Mouse (Mus musculus): ENCODE measurements at regions not wholly inside any gene's neighbourhood (a gene's known extent, or its start where the extent isn't known, plus 50 kb on each side); places are given as distances from the start of the nearest gene placed in this dataset.
A peak's percentile ranks its signal among the peaks of the same experiment; 100 is the strongest.

DNA sequence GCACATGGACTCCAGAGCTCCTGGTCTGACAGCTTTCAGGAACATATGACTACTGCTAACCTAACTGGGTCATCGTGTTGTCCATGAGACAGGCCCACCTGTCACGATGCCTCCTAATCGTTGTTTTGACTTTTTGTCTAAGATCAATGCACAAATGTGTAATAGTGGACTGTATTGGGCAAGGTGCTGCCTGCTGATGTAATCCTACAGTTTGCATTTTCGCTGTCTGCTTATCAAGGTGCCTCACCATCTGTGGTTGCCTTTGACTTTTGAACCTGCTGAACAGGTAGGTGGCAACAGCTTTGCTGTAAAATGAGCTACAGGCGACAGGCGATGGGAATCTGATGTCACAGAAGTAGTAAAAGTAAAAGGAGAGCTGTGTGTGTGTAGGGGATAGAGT, 78.0 kb upstream of the Lifr start:
- H3K4me3 ChIP-seq (ENCODE audit: low read length), result no peak overlapping the region
- WGBS, result 82% methylated on average over 6 of the region's 6 CpGs
- no peaks in the 10 kb centered on the region; the same call in 1 of the 2 replicates for H3K36me3 ChIP-seq (ENCODE audit: control insufficient read depth, insufficient read depth, low read length)
- H3K27me3 ChIP-seq (ENCODE audit: control insufficient read depth, insufficient read depth, low read depth, low read length), result no peaks in the 10 kb centered on the region
- no peak overlapping the region for H3K4me2 ChIP-seq (ENCODE audit: low read depth, low read length)
- H3K4me1 ChIP-seq (replicated peaks; ENCODE audit: control insufficient read depth, insufficient read depth, low read length), result peaks cover 18% of the 10 kb centered on the region
- no peak for ATAC-seq (ENCODE audit: low read depth)
- H3K9me3 ChIP-seq (ENCODE audit: control insufficient read depth, low read length), result no peaks in the 10 kb centered on the region
- H3K27ac ChIP-seq (ENCODE audit: low read length), result no peak overlapping the region
- H3K9ac ChIP-seq (ENCODE audit: low read length), result no peak overlapping the region

DNA sequence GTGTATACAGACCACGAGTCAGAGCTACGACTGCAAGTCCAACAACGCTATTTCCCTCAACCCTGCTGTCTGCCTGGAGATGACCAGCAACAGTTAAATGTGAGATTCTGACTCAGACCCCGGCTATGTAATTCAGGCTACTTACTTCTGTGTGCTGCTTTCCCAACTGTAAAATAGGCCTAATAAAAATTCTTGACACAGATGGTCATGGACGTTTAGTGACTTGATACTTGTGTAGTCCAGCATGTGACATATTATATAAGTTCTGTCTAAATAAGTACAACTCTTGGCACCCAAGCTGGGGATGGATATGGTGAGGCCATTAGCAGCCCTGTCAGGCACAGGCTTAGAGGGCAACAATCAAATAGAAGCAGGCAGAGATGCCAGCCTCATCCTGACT, 77.4 kb upstream of the Lifr start:
- no peak overlapping the region for H3K4me2 ChIP-seq (ENCODE audit: low read depth, low read length)
- WGBS, result 61% methylated on average over 5 of the region's 5 CpGs
- H3K36me3 ChIP-seq (ENCODE audit: control insufficient read depth, insufficient read depth, low read length), result no peaks in the 10 kb centered on the region; the same call in 1 of the 2 replicates
- no peak overlapping the region for H3K27ac ChIP-seq (ENCODE audit: low read length)
- H3K4me3 ChIP-seq (ENCODE audit: low read length), result no peak overlapping the region
- peaks cover 18% of the 10 kb centered on the region for H3K4me1 ChIP-seq (replicated peaks; ENCODE audit: control insufficient read depth, insufficient read depth, low read length)
- H3K27me3 ChIP-seq (ENCODE audit: control insufficient read depth, insufficient read depth, low read depth, low read length), result no peaks in the 10 kb centered on the region
- H3K9ac ChIP-seq (ENCODE audit: low read length), result no peak overlapping the region
- no peak for ATAC-seq (ENCODE audit: low read depth)
- H3K9me3 ChIP-seq (ENCODE audit: control insufficient read depth, low read length), result no peaks in the 10 kb centered on the region

DNA sequence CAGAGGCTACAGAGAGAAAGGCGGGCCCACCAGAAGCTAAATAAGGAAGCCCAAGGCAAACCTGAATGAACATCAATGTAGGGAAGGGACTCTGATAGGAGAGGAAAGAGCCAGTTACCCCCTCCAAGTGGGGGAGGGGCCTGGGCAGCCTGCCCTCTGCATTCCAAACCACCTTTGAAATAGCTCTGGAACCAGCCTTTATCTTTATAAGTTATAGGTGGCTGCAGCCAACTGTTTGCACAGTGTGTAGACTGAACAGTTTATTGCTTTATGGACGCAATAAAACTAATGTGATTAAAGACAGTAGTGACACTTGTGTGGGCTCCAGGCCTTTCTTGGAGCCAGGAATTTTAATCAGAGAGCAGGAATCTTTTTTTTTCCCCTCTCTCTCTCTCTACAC, 75.4 kb upstream of the Lifr start:
- Histone ChIP-seq H3K27ac (ENCODE audit: low read length) (no peak overlapping the region), H3K4me1 (replicated peaks; ENCODE audit: control insufficient read depth, insufficient read depth, low read length) (peaks cover 14% of the 10 kb centered on the region)

DNA sequence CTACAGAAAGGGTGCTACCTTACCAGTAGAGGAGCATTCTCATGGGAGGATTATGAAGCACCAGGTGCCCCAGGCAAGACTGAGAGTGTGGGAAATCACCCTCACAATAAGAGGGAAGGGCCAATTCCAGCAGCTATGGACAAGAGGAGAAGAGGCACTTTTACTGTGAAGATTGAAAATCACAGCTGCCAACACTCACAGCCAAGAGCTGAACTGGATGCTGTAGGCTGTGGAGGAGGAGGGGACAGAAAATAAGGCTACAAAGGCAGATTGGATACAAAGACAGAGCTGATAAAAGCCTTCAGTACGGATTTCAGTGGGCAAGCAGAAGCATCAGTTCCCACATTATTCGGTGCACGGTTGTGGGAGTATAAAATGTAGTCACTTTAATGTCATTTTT, 74.4 kb upstream of the Lifr start:
- 42% methylated on average over 3 of the region's 3 CpGs for WGBS
- no peaks in the 10 kb centered on the region for H3K36me3 ChIP-seq (ENCODE audit: control insufficient read depth, insufficient read depth, low read length)
- ATAC-seq (ENCODE audit: low read depth), result no peak

More for the DNA sequence above, 75.4 kb upstream of the Lifr start:
- H3K27me3 ChIP-seq (ENCODE audit: control insufficient read depth, insufficient read depth, low read depth, low read length), result no peaks in the 10 kb centered on the region
- 50% methylated on average over 2 of the region's 2 CpGs for WGBS
- H3K4me3 ChIP-seq (ENCODE audit: low read length), result no peak overlapping the region
- peak; percentile 72; the same call in 1 of the 2 replicates for ATAC-seq (ENCODE audit: low read depth)
- H3K9me3 ChIP-seq (ENCODE audit: control insufficient read depth, low read length), result no peaks in the 10 kb centered on the region
- H3K4me2 ChIP-seq (ENCODE audit: low read depth, low read length), result no peak overlapping the region
- H3K9ac ChIP-seq (ENCODE audit: low read length), result no peak overlapping the region
- H3K36me3 ChIP-seq (ENCODE audit: control insufficient read depth, insufficient read depth, low read length), result no peaks in the 10 kb centered on the region; the same call in 1 of the 2 replicates

DNA sequence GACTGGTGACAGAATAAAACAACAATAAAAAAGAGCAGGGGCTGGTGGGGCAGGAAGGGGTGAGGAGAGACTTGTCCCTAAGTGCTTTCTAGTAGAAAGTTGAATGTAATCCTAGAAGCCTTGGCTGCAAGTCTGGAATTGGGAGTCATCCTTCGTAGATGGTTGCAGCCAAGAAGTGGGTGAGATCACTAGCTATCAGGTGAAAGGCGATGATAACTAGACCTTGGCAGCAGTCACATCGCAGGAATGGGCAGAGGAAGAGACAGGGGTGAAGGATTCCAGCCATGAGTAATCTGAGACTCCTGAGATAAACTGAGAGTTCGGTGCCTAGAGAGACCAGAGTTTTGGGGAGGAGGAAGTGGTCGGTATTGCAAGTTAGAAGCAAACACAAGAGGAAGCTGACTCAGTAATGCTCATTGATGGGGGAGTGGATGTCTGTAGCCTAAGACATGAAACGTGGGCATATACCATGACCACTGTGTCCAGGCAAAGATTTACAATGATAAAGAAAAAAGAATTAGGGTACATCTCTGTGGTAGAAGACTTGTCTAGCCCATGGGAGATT, 73.1 kb upstream of the Lifr start:
- Histone ChIP-seq H3K4me3 (ENCODE audit: low read length) (no peak overlapping the region), H3K4me2 (ENCODE audit: low read depth, low read length) (no peak overlapping the region), H3K27ac (ENCODE audit: low read length) (no peak overlapping the region), H3K4me1 (replicated peaks; ENCODE audit: control insufficient read depth, insufficient read depth, low read length) (peaks cover 14% of the 10 kb centered on the region), H3K27me3 (ENCODE audit: control insufficient read depth, insufficient read depth, low read depth, low read length) (no peaks in the 10 kb centered on the region), H3K9ac (ENCODE audit: low read length) (no peak overlapping the region), H3K36me3 (ENCODE audit: control insufficient read depth, insufficient read depth, low read length) (no peaks in the 10 kb centered on the region), H3K9me3 (ENCODE audit: control insufficient read depth, low read length) (no peaks in the 10 kb centered on the region)
- WGBS, result 35% methylated on average over 6 of the region's 6 CpGs
- no peak for ATAC-seq (ENCODE audit: low read depth)

More for the DNA sequence above, 74.4 kb upstream of the Lifr start:
- H3K27ac ChIP-seq (ENCODE audit: low read length), result no peak overlapping the region
- peaks cover 14% of the 10 kb centered on the region for H3K4me1 ChIP-seq (replicated peaks; ENCODE audit: control insufficient read depth, insufficient read depth, low read length)
- no peak overlapping the region for H3K9ac ChIP-seq (ENCODE audit: low read length)
- no peak overlapping the region for H3K4me3 ChIP-seq (ENCODE audit: low read length)
- H3K27me3 ChIP-seq (ENCODE audit: control insufficient read depth, insufficient read depth, low read depth, low read length), result no peaks in the 10 kb centered on the region
- H3K4me2 ChIP-seq (ENCODE audit: low read depth, low read length), result no peak overlapping the region
- no peaks in the 10 kb centered on the region for H3K9me3 ChIP-seq (ENCODE audit: control insufficient read depth, low read length)

DNA sequence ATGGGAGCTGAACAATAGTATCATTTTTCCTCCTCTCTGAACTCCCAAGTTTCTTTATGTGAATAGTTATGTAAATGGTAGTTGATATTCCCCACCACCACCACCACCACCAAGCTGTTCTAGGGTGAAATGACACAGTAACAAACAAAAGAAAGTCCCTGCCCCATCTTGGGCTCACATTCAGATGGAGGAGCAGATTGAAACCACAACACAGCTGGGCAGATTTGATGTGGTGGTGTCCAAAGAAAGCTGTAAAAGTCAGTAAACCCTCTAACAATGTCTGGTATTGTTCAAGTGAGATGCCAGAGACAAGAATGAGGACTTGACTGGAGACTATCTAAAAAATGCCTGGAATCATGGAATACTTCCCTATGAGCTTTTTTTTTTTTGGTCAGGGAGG, 67.8 kb upstream of the Lifr start:
- H3K4me2 ChIP-seq (ENCODE audit: low read depth, low read length), result no peak overlapping the region
- H3K9ac ChIP-seq (ENCODE audit: low read length), result no peak overlapping the region
- H3K27me3 ChIP-seq (ENCODE audit: control insufficient read depth, insufficient read depth, low read depth, low read length), result no peaks in the 10 kb centered on the region
- H3K9me3 ChIP-seq (ENCODE audit: control insufficient read depth, low read length), result no peaks in the 10 kb centered on the region
- ATAC-seq (ENCODE audit: low read depth), result no peak
- no peak overlapping the region for H3K4me3 ChIP-seq (ENCODE audit: low read length)
- no peaks in the 10 kb centered on the region for H3K4me1 ChIP-seq (replicated peaks; ENCODE audit: control insufficient read depth, insufficient read depth, low read length)
- H3K27ac ChIP-seq (ENCODE audit: low read length), result no peak overlapping the region
- no peaks in the 10 kb centered on the region for H3K36me3 ChIP-seq (ENCODE audit: control insufficient read depth, insufficient read depth, low read length)

DNA sequence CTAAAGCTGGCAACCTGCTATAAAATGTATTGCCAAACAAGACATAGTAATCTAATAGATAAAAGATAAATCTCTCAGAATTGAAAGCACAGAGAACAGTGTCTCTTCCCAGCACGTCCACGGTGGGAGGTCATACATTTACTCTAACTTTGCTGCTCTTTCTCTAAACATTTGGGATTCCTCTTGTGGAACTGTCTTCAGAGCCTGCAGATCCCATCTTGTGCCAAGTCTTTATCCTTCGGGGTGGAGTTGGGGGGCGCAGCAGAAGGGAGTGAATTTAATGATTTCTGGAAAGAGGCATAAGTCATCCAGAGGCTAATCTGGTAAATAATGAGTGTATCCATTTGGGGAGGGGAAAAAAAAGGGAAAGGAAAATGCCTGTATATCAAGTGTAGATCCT, 65.2 kb upstream of the Lifr start:
- no peak overlapping the region for H3K4me2 ChIP-seq (ENCODE audit: low read depth, low read length)
- no peak overlapping the region for H3K9ac ChIP-seq (ENCODE audit: low read length)
- WGBS, result 46% methylated on average over 4 of the region's 4 CpGs
- no peaks in the 10 kb centered on the region for H3K36me3 ChIP-seq (ENCODE audit: control insufficient read depth, insufficient read depth, low read length)
- no peak overlapping the region for H3K4me3 ChIP-seq (ENCODE audit: low read length)
- no peaks in the 10 kb centered on the region for H3K9me3 ChIP-seq (ENCODE audit: control insufficient read depth, low read length)
- H3K27me3 ChIP-seq (ENCODE audit: control insufficient read depth, insufficient read depth, low read depth, low read length), result no peaks in the 10 kb centered on the region
- no peaks in the 10 kb centered on the region for H3K4me1 ChIP-seq (replicated peaks; ENCODE audit: control insufficient read depth, insufficient read depth, low read length)
- no peak overlapping the region for H3K27ac ChIP-seq (ENCODE audit: low read length)
- ATAC-seq (ENCODE audit: low read depth), result peak; percentile 80

DNA sequence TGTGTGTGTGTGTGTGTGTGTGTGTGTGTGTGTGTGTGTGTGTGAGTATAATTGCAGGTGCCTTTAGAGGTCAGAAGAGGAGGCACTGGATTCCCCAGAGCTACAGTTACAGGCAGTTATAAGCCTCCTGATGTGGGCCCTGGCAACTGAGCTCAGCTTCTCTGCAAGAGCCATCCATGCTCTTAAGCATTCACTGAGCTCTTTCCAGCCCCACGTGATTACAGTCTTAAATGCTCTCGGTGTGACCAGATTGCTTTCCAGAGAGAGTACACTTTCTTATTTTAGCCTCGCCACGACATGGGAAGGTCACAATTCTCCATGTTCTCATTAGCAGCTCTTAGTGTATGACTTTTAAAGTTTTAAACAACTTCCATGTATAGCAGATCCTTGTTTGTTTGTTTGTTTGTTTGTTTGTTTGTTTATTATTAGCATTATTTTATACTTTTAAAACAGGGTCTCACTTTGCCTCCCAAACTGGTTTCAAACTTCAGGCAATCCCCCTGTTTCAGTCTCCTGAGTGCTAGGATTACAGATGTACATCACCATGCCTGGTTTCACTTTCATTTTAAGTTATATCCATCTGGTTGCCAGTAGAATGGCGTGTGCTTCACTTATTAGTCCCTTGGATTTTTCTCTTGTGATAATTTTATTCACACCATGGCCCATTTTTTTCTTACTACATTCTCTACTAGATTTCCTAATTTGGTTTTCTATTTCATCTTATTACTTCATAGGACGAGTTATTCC, 58.9 kb upstream of the Lifr start:
- Histone ChIP-seq H3K27me3 (ENCODE audit: control insufficient read depth, insufficient read depth, low read depth, low read length) (no peaks in the 10 kb centered on the region), H3K4me3 (ENCODE audit: low read length) (no peak overlapping the region), H3K9me3 (ENCODE audit: control insufficient read depth, low read length) (no peaks in the 10 kb centered on the region), H3K27ac (ENCODE audit: low read length) (no peak overlapping the region), H3K36me3 (ENCODE audit: control insufficient read depth, insufficient read depth, low read length) (no peaks in the 10 kb centered on the region), H3K4me2 (ENCODE audit: low read depth, low read length) (no peak overlapping the region), H3K4me1 (replicated peaks; ENCODE audit: control insufficient read depth, insufficient read depth, low read length) (no peaks in the 10 kb centered on the region), H3K9ac (ENCODE audit: low read length) (no peak overlapping the region)
- ATAC-seq (ENCODE audit: low read depth), result 0 out of 2 replicates have a peak, but pooled peaks have one; percentile 34
- WGBS, result 52% methylated on average over 6 of the region's 6 CpGs

DNA sequence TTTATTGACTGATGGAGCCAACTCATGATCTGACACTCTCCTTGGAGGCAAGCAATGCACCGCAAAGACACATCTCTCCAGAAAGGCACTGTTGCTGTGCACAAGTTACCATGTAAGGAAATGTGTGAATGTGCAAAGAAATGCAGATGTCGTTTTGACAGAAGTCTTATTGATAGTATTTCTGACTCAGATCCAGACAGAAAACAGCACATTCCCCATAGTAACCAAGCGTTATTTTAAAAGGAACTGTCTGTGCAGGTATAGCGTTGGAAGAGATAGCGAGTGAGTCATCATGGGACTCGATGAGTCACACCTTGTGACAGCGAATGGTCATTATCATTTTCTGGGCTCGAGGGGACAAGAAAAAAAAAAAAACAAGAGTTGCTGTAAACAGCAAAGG, 52.9 kb upstream of the Lifr start:
- ATAC-seq (ENCODE audit: low read depth), result no peak
- no peaks in the 10 kb centered on the region for H3K36me3 ChIP-seq (ENCODE audit: control insufficient read depth, insufficient read depth, low read length)
- no peak overlapping the region for H3K4me2 ChIP-seq (ENCODE audit: low read depth, low read length)
- no peaks in the 10 kb centered on the region for H3K27me3 ChIP-seq (ENCODE audit: control insufficient read depth, insufficient read depth, low read depth, low read length)
- 70% methylated on average over 8 of the region's 8 CpGs for WGBS
- H3K4me3 ChIP-seq (ENCODE audit: low read length), result no peak overlapping the region
- H3K27ac ChIP-seq (ENCODE audit: low read length), result no peak overlapping the region
- H3K9me3 ChIP-seq (ENCODE audit: control insufficient read depth, low read length), result no peaks in the 10 kb centered on the region
- no peak overlapping the region for H3K9ac ChIP-seq (ENCODE audit: low read length)
- H3K4me1 ChIP-seq (replicated peaks; ENCODE audit: control insufficient read depth, insufficient read depth, low read length), result no peaks in the 10 kb centered on the region

Data from lung, embryonic 16.5 days (tissue).